Mouse (Mus musculus): ENCODE data around the gene Dpagt1. TPM values are rescaled to one million over a fixed set of nuclear protein-coding genes. Genes with fewer than 3 reads are reported as not detected.
"Not testable (repeated sequence)": the region's sequence is repeated elsewhere in the genome, so short reads cannot be mapped to it uniquely, and the experiment has no call there.

Gene Dpagt1
- polyA plus RNA-seq, 1 experiment from 2014 or later = 43.4 TPM

GRCm38 (mm10) chr9:44324147-44324546, 1.7 kb upstream of the Dpagt1 start:
- Histone ChIP-seq H3K27ac (ENCODE audit: low read depth) (no peak overlapping the region), H3K4me2 (no peak overlapping the region), H3K27me3 (ENCODE audit: insufficient read depth, low read length) (no peaks in the 10 kb centered on the region), H3K4me1 (ENCODE audit: insufficient read depth) (peaks cover 7% of the 10 kb centered on the region), H3K36me3 (ENCODE audit: insufficient read depth) (peaks cover 8% of the 10 kb centered on the region), H3K9ac (no peak overlapping the region), H3K9me3 (ENCODE audit: low read depth, low read length) (no peaks in the 10 kb centered on the region), H3K4me3 (ENCODE audit: low read depth, low read length) (no peak overlapping the region)
- 78% methylated on average over 6 of the region's 6 CpGs for WGBS
- TF ChIP-seq CTCF (IDR thresholded peaks at IDR 0.05; ENCODE audit: low read depth) = no peak
- ATAC-seq (ENCODE audit: insufficient read depth) (no peak), DNase-seq (no peak)

- ATAC-seq (ENCODE audit: insufficient read depth); H3K4me1 ChIP-seq (ENCODE audit: insufficient read depth); H3K9me3 ChIP-seq (ENCODE audit: low read depth, low read length); DNase-seq; H3K27me3 ChIP-seq (ENCODE audit: insufficient read depth, low read length): not testable (repeated sequence)
- H3K27ac ChIP-seq (ENCODE audit: low read depth) = peak overlapping the region; percentile 96
- H3K36me3 ChIP-seq (ENCODE audit: insufficient read depth) = peaks cover 15% of the 10 kb centered on the region
- H3K4me2 ChIP-seq = peak overlapping the region; percentile 82
- peak overlapping the region; percentile 87; the same call in 1 of the 2 replicates for H3K9ac ChIP-seq
- WGBS = 62% methylated on average over 5 of the region's 8 CpGs
- peak overlapping the region; percentile 80 for H3K4me3 ChIP-seq (ENCODE audit: low read depth, low read length)
Measured at GRCm38 (mm10) chr9:44325032-44325767, 619 bp upstream of the Dpagt1 start.

- Histone ChIP-seq H3K9ac (peak overlapping the region; percentile 87), H3K4me1 (ENCODE audit: insufficient read depth) (0 out of 2 replicates have a peak, but pooled peaks cover 3% of the 10 kb centered on the region), H3K4me3 (ENCODE audit: low read depth, low read length) (peak overlapping the region; percentile 80), H3K9me3 (ENCODE audit: low read depth, low read length) (no peaks in the 10 kb centered on the region), H3K27ac (ENCODE audit: low read depth) (peak overlapping the region; percentile 96), H3K27me3 (ENCODE audit: insufficient read depth, low read length) (no peaks in the 10 kb centered on the region), H3K4me2 (peak overlapping the region; percentile 82), H3K36me3 (ENCODE audit: insufficient read depth) (peaks cover 28% of the 10 kb centered on the region)
- WGBS = under 1% methylated on average over 38 of the region's 38 CpGs
- DNase-seq (peak; percentile 88), ATAC-seq (ENCODE audit: insufficient read depth) (peak; percentile 92)
- no peak for TF ChIP-seq CTCF (IDR thresholded peaks at IDR 0.05; ENCODE audit: low read depth)
Measured at GRCm38 (mm10) chr9:44326371-44327063, 698 bp downstream of the Dpagt1 start.

GRCm38 (mm10) chr9:44327064-44327711, 1.4 kb downstream of the Dpagt1 start:
- H3K4me1 ChIP-seq (ENCODE audit: insufficient read depth) = 0 out of 2 replicates have a peak, but pooled peaks cover 3% of the 10 kb centered on the region
- peak overlapping the region; percentile 80 for H3K4me3 ChIP-seq (ENCODE audit: low read depth, low read length)
- H3K4me2 ChIP-seq = peak overlapping the region; percentile 82
- peaks cover 35% of the 10 kb centered on the region for H3K36me3 ChIP-seq (ENCODE audit: insufficient read depth)
- H3K9ac ChIP-seq = peak overlapping the region; percentile 87
- H3K27ac ChIP-seq (ENCODE audit: low read depth) = peak overlapping the region; percentile 96
- 2% methylated on average over 22 of the region's 22 CpGs for WGBS
- no peaks in the 10 kb centered on the region for H3K27me3 ChIP-seq (ENCODE audit: insufficient read depth, low read length)
- TF ChIP-seq CTCF (IDR thresholded peaks at IDR 0.05; ENCODE audit: low read depth) = no peak
- peak; percentile 51 for ATAC-seq (ENCODE audit: insufficient read depth)
- DNase-seq = peak; percentile 79
- no peaks in the 10 kb centered on the region for H3K9me3 ChIP-seq (ENCODE audit: low read depth, low read length)

GRCm38 (mm10) chr9:44327926-44328325, 2.1 kb downstream of the Dpagt1 start:
- WGBS = 87% methylated on average over 5 of the region's 5 CpGs
- ATAC-seq (ENCODE audit: insufficient read depth) (no peak), DNase-seq (no peak)
- no peak for TF ChIP-seq CTCF (IDR thresholded peaks at IDR 0.05; ENCODE audit: low read depth)
- H3K9ac ChIP-seq = peak overlapping the region; percentile 87
- peaks cover 42% of the 10 kb centered on the region for H3K36me3 ChIP-seq (ENCODE audit: insufficient read depth)
- peak overlapping the region; percentile 82 for H3K4me2 ChIP-seq
- H3K27ac ChIP-seq (ENCODE audit: low read depth) = peak overlapping the region; percentile 96
- peak overlapping the region; percentile 80 for H3K4me3 ChIP-seq (ENCODE audit: low read depth, low read length)
- 0 out of 2 replicates have a peak, but pooled peaks cover 3% of the 10 kb centered on the region for H3K4me1 ChIP-seq (ENCODE audit: insufficient read depth)
- H3K9me3 ChIP-seq (ENCODE audit: low read depth, low read length) = no peaks in the 10 kb centered on the region
- no peaks in the 10 kb centered on the region for H3K27me3 ChIP-seq (ENCODE audit: insufficient read depth, low read length)

GRCm38 (mm10) chr9:44330736-44331135, 4.9 kb downstream of the Dpagt1 start:
- H3K27me3 ChIP-seq (ENCODE audit: insufficient read depth, low read length) = no peaks in the 10 kb centered on the region
- H3K9ac ChIP-seq = no peak overlapping the region
- TF ChIP-seq CTCF (IDR thresholded peaks at IDR 0.05; ENCODE audit: low read depth) = no peak
- 89% methylated on average over 6 of the region's 6 CpGs for WGBS
- H3K4me2 ChIP-seq = no peak overlapping the region
- ATAC-seq (ENCODE audit: insufficient read depth) = no peak
- no peaks in the 10 kb centered on the region for H3K9me3 ChIP-seq (ENCODE audit: low read depth, low read length)
- no peak overlapping the region for H3K27ac ChIP-seq (ENCODE audit: low read depth)
- no peak for DNase-seq
- 0 out of 2 replicates have a peak, but pooled peaks cover 3% of the 10 kb centered on the region for H3K4me1 ChIP-seq (ENCODE audit: insufficient read depth)
- peaks cover 52% of the 10 kb centered on the region for H3K36me3 ChIP-seq (ENCODE audit: insufficient read depth)
- no peak overlapping the region for H3K4me3 ChIP-seq (ENCODE audit: low read depth, low read length)
